Mouse (Mus musculus) brain, embryonic 14.5 days (tissue): ENCODE data around the gene Hoxb7. TPM values are rescaled to one million over a fixed set of nuclear protein-coding genes. Genes with fewer than 3 reads are reported as not detected.
A peak's percentile ranks its signal among the peaks of the same experiment; 100 is the strongest.

ENCODE experiments used
- DNase-seq: peaks from one replicate; pipeline ENCODE4 v3.0.0-alpha.2; 2011; ENCODE audit warnings: low read depth
- CTCF ChIP-seq: fragments of 200-500 bp; IDR thresholded peaks from 2 replicates; pipeline ENCODE4 v1.5.1; 2012; ENCODE audit warnings: inconsistent platforms, mild to moderate bottlenecking, moderate library complexity, borderline replicate concordance; ENCODE audit not compliant: insufficient read depth, insufficient read length; ENCODE audit errors: extremely low read depth
- POLR2A ChIP-seq: fragments of 200-500 bp; IDR thresholded peaks from 2 replicates; pipeline ENCODE4 v1.6.1; 2012; ENCODE audit warnings: mild to moderate bottlenecking, inconsistent platforms, borderline replicate concordance; ENCODE audit not compliant: poor library complexity, insufficient read depth, insufficient read length, severe bottlenecking; ENCODE audit errors: extremely low read depth
- polyA plus RNA-seq: library from polyadenylated mRNA; depleted of rRNA; stranded (reverse); fragments of >200 nt; gene quantifications from 2 replicates; pipeline ENCODE4 v1.2.3, GENCODE M21; 2012

Gene Hoxb7
- polyA plus RNA-seq, 1 experiment: 2.4 TPM

- no peak for DNase-seq
Measured at GRCm38 (mm10) chr11:96289293-96289692, 2.9 kb downstream of the Hoxb7 start.

GRCm38 (mm10) chr11:96289837-96290236, 3.4 kb downstream of the Hoxb7 start:
- DNase-seq: no peak
- TF ChIP-seq CTCF: no peak
- TF ChIP-seq POLR2A: no peak

More at GRCm38 (mm10) chr11:96289293-96289692, 2.9 kb downstream of the Hoxb7 start:
- TF ChIP-seq CTCF (no peak), POLR2A (no peak)

- TF ChIP-seq CTCF: no peak
- TF ChIP-seq POLR2A: no peak
- no peak for DNase-seq
Measured at GRCm38 (mm10) chr11:96290705-96291355, 4.4 kb downstream of the Hoxb7 start.

GRCm38 (mm10) chr11:96291681-96292564, 5.5 kb downstream of the Hoxb7 start, which contains the start of gene Hoxb6:
Hoxb6 (plus strand) TSS chr11:96292476.
- DNase-seq: no peak
- no peak for TF ChIP-seq CTCF
- TF ChIP-seq POLR2A: no peak

- no peak for DNase-seq
- TF ChIP-seq CTCF: no peak
- no peak for TF ChIP-seq POLR2A
Measured at GRCm38 (mm10) chr11:96292565-96293301, 6.3 kb downstream of the Hoxb7 start.

- TF ChIP-seq POLR2A: no peak
- no peak for TF ChIP-seq CTCF
- DNase-seq: no peak
Measured at GRCm38 (mm10) chr11:96293302-96293921, 7.0 kb downstream of the Hoxb7 start.

GRCm38 (mm10) chr11:96294245-96295091, 8.0 kb downstream of the Hoxb7 start:
- peak; percentile 85 for TF ChIP-seq CTCF
- no peak for TF ChIP-seq POLR2A
- peak; percentile 86 for DNase-seq

- no peak for DNase-seq
- TF ChIP-seq CTCF (no peak), POLR2A (no peak)
Measured at GRCm38 (mm10) chr11:96295092-96295835, 8.8 kb downstream of the Hoxb7 start.

- DNase-seq: no peak
- TF ChIP-seq POLR2A (no peak), CTCF (peak; percentile 3; the same call in 1 of the 2 replicates)
Measured at GRCm38 (mm10) chr11:96296997-96297396, 10.6 kb downstream of the Hoxb7 start.

GRCm38 (mm10) chr11:96297428-96297827, 11.0 kb downstream of the Hoxb7 start:
- TF ChIP-seq CTCF (no peak), POLR2A (no peak)
- DNase-seq: no peak
